Mouse (Mus musculus): Measurements from ENCODE around the gene H3f3a.

Gene H3f3a

GRCm38 (mm10) chr1:180757956-180758520, 55.7 kb downstream of the H3f3a start:
- no peak for DNase-seq (ENCODE audit: low spot score)

GRCm38 (mm10) chr1:180757252-180757955, 56.3 kb downstream of the H3f3a start:
- no peak for DNase-seq (ENCODE audit: low spot score)

- DNase-seq (ENCODE audit: low spot score): no peak
These were observed 57.0 kb downstream of the H3f3a start for GRCm38 (mm10) chr1:180756711-180757110.

GRCm38 (mm10) chr1:180754376-180754775, 59.4 kb downstream of the H3f3a start:
- DNase-seq (ENCODE audit: low spot score): no peak

- DNase-seq (ENCODE audit: low spot score): no peak
These were observed 61.6 kb downstream of the H3f3a start for GRCm38 (mm10) chr1:180752115-180752514.

Data from c-Kit-positive CD71-positive TER-119-positive erythroid progenitor cells, embryonic 14.5 days (primary cell).